Mouse (Mus musculus) hindbrain, postnatal 0 days (tissue): Measurements from ENCODE around the gene Gxylt2. TPM values are rescaled to one million over a fixed set of nuclear protein-coding genes. Genes with fewer than 3 reads are reported as not detected.

Experiments used
- ATAC-seq: fragments of 200-750 bp; cut with Nextera tagmentation; 2 replicates; pipeline ENCODE4 v1.8.0; 2017; ENCODE audit warnings: mild to moderate bottlenecking, moderate TSS enrichment, moderate library complexity
- DNase-seq: peaks from one replicate; pipeline ENCODE4 v3.0.0-alpha.2; 2015; ENCODE audit warnings: low spot score
- H3K27ac ChIP-seq: fragments of 300-500 bp; sonication (generic); 2 replicates; pipeline ENCODE4 v1.5.1; 2014; ENCODE audit warnings: mild to moderate bottlenecking
- H3K27me3 ChIP-seq: fragments of 300-500 bp; sonication (generic); 2 replicates; pipeline ENCODE4 v1.6.1; 2014; ENCODE audit warnings: low read length, mixed read lengths; ENCODE audit not compliant: insufficient read depth
- H3K36me3 ChIP-seq: fragments of 300-500 bp; sonication (generic); 2 replicates; pipeline ENCODE4 v1.6.1; 2014; ENCODE audit warnings: low read length, mixed read lengths; ENCODE audit not compliant: insufficient read depth
- H3K4me1 ChIP-seq: fragments of 300-500 bp; sonication (generic); 2 replicates; pipeline ENCODE4 v1.6.1; 2014; ENCODE audit warnings: antibody characterized with exemption, low read length, mixed read lengths; ENCODE audit not compliant: insufficient read depth
- H3K4me2 ChIP-seq: fragments of 300-500 bp; sonication (generic); 2 replicates; pipeline ENCODE4 v1.6.1; 2014; ENCODE audit warnings: low read depth, mild to moderate bottlenecking, low read length, moderate library complexity, mixed read lengths
- H3K4me3 ChIP-seq: fragments of 300-500 bp; sonication (generic); 2 replicates; pipeline ENCODE4 v1.5.1; 2014; ENCODE audit warnings: low read length
- H3K9ac ChIP-seq: fragments of 300-500 bp; sonication (generic); replicated peaks from 2 replicates; pipeline ENCODE4 v1.6.1; 2014; ENCODE audit warnings: mild to moderate bottlenecking, low read length, moderate library complexity, mixed read lengths
- H3K9me3 ChIP-seq: fragments of 300-500 bp; sonication (generic); 2 replicates; pipeline ENCODE4 v1.6.1; 2016; ENCODE audit warnings: low read length, mixed read lengths
- CTCF ChIP-seq: IDR thresholded peaks from 2 replicates; pipeline ENCODE4 v1.5.1; 2016; ENCODE audit warnings: antibody characterized with exemption, control low read depth, low read depth
- WGBS: fragments of 180-500 bp; shearing (Covaris S2); extraction: QIAGEN DNeasy Blood & Tissue Kit; methylation state at CpG from one replicate; pipeline ENCODE4 v1.1.7; 2014; 5-methylcytosine and 5-hydroxymethylcytosine counted together
- polyA plus RNA-seq: library from polyadenylated mRNA; unstranded; fragments of >200 nt; fragmentation: Nextera tagmentation; extraction: Ambion mirVana; gene quantifications from 2 replicates; pipeline ENCODE4 v1.2.1, GENCODE M21; 2015
- total RNA-seq: library from RNA; depleted of rRNA; stranded (reverse); fragments of >200 nt; gene quantifications from 2 replicates; pipeline ENCODE4 v1.2.3, GENCODE M21; 2014

The Gxylt2 gene
- total and polyA plus RNA-seq, 2 experiments from 2014 or later = 2.4 to 2.5 TPM

GRCm38 (mm10) chr6:100821367-100821766, 116.8 kb downstream of the Gxylt2 start:
- ATAC-seq (no peak), DNase-seq (no peak)
- no peak for TF ChIP-seq CTCF
- no peaks in the 10 kb centered on the region for H3K27me3 ChIP-seq
- no peak overlapping the region for H3K4me3 ChIP-seq
- no peaks in the 10 kb centered on the region for H3K36me3 ChIP-seq
- no peak overlapping the region for H3K9ac ChIP-seq
- H3K27ac ChIP-seq = no peak overlapping the region
- no peaks in the 10 kb centered on the region for H3K9me3 ChIP-seq
- H3K4me2 ChIP-seq = no peak overlapping the region
- WGBS = 85% methylated on average over 2 of the region's 2 CpGs
- no peaks in the 10 kb centered on the region for H3K4me1 ChIP-seq

GRCm38 (mm10) chr6:100823356-100823755, 118.8 kb downstream of the Gxylt2 start:
- Histone ChIP-seq H3K27me3 (no peaks in the 10 kb centered on the region), H3K9ac (no peak overlapping the region), H3K4me2 (no peak overlapping the region), H3K36me3 (no peaks in the 10 kb centered on the region), H3K4me3 (no peak overlapping the region), H3K4me1 (no peaks in the 10 kb centered on the region), H3K9me3 (no peaks in the 10 kb centered on the region), H3K27ac (no peak overlapping the region)
- WGBS = 90% methylated on average over 1 of the region's 1 CpGs
- ATAC-seq (no peak), DNase-seq (no peak)
- TF ChIP-seq CTCF = no peak

GRCm38 (mm10) chr6:100824381-100824965, 119.9 kb downstream of the Gxylt2 start:
- DNase-seq (no peak), ATAC-seq (no peak)
- WGBS = 72% methylated on average over 7 of the region's 7 CpGs
- Histone ChIP-seq H3K27me3 (no peaks in the 10 kb centered on the region), H3K9me3 (no peaks in the 10 kb centered on the region), H3K9ac (no peak overlapping the region), H3K27ac (no peak overlapping the region), H3K4me3 (no peak overlapping the region), H3K36me3 (no peaks in the 10 kb centered on the region), H3K4me2 (no peak overlapping the region), H3K4me1 (no peaks in the 10 kb centered on the region)
- TF ChIP-seq CTCF = no peak

GRCm38 (mm10) chr6:100826046-100826445, 121.5 kb downstream of the Gxylt2 start:
- Histone ChIP-seq H3K4me3 (no peak overlapping the region), H3K4me1 (no peaks in the 10 kb centered on the region), H3K4me2 (no peak overlapping the region), H3K27ac (no peak overlapping the region), H3K9me3 (no peaks in the 10 kb centered on the region), H3K9ac (no peak overlapping the region), H3K36me3 (no peaks in the 10 kb centered on the region), H3K27me3 (no peaks in the 10 kb centered on the region)
- 90% methylated on average over 6 of the region's 6 CpGs for WGBS
- no peak for TF ChIP-seq CTCF
- ATAC-seq (no peak), DNase-seq (no peak)

- no peak for ATAC-seq
- Histone ChIP-seq H3K9ac (no peak overlapping the region), H3K27me3 (no peaks in the 10 kb centered on the region), H3K9me3 (no peaks in the 10 kb centered on the region), H3K27ac (no peak overlapping the region), H3K4me1 (no peaks in the 10 kb centered on the region), H3K36me3 (no peaks in the 10 kb centered on the region), H3K4me2 (no peak overlapping the region), H3K4me3 (no peak overlapping the region)
- TF ChIP-seq CTCF = no peak
- no peak for DNase-seq
- WGBS = 92% methylated on average over 7 of the region's 7 CpGs
Observed at GRCm38 (mm10) chr6:100828565-100828964, 124.0 kb downstream of the Gxylt2 start.

GRCm38 (mm10) chr6:100829770-100830169, 125.2 kb downstream of the Gxylt2 start:
- 77% methylated on average over 5 of the region's 5 CpGs for WGBS
- H3K27ac ChIP-seq = no peak overlapping the region
- ATAC-seq = no peak
- no peak overlapping the region for H3K4me2 ChIP-seq
- no peaks in the 10 kb centered on the region for H3K9me3 ChIP-seq
- no peaks in the 10 kb centered on the region for H3K36me3 ChIP-seq
- H3K27me3 ChIP-seq = no peaks in the 10 kb centered on the region
- no peak for TF ChIP-seq CTCF
- H3K9ac ChIP-seq = no peak overlapping the region
- peaks cover 3% of the 10 kb centered on the region; the same call in 1 of the 2 replicates for H3K4me1 ChIP-seq
- DNase-seq = no peak
- H3K4me3 ChIP-seq = no peak overlapping the region

GRCm38 (mm10) chr6:100831188-100831587, 126.7 kb downstream of the Gxylt2 start:
- H3K27ac ChIP-seq = no peak overlapping the region
- ATAC-seq (no peak), DNase-seq (no peak)
- H3K36me3 ChIP-seq = no peaks in the 10 kb centered on the region; the same call in 1 of the 2 replicates
- no peak for TF ChIP-seq CTCF
- no peak overlapping the region for H3K9ac ChIP-seq
- H3K4me2 ChIP-seq = no peak overlapping the region
- H3K4me1 ChIP-seq = peaks cover 4% of the 10 kb centered on the region; the same call in 1 of the 2 replicates
- 87% methylated on average over 3 of the region's 3 CpGs for WGBS
- H3K9me3 ChIP-seq = no peaks in the 10 kb centered on the region
- no peak overlapping the region for H3K4me3 ChIP-seq
- H3K27me3 ChIP-seq = no peaks in the 10 kb centered on the region
